Mouse (Mus musculus): ENCODE results near the gene Platr17. TPM values are rescaled to one million over a fixed set of nuclear protein-coding genes. Genes with fewer than 3 reads are reported as not detected.
A peak's percentile ranks its signal among the peaks of the same experiment; 100 is the strongest.
"Not testable (repeated sequence)": the region's sequence is repeated elsewhere in the genome, so short reads cannot be mapped to it uniquely, and the experiment has no call there.

Gene Platr17
- total RNA-seq (2021), result not detected
- long read RNA-seq, experiment 1, result 0 reads
- long read RNA-seq, experiment 2, result 0 reads

- not testable (repeated sequence) for DNase-seq
These were observed at the start of gene Platr17 for GRCm38 (mm10) chr17:33904835-33905234. Gene Platr17, plus strand, starts transcription at chr17:33905135.

- DNase-seq, result no peak
These were observed 47.1 kb upstream of the Platr17 start for GRCm38 (mm10) chr17:33857816-33858215.

GRCm38 (mm10) chr17:33865330-33866030, 39.5 kb upstream of the Platr17 start:
- peak; percentile 69 to 74 for DNase-seq

- not testable (repeated sequence) for DNase-seq
These were observed 31.4 kb upstream of the Platr17 start, which contains the start of gene Gm7029 for GRCm38 (mm10) chr17:33873537-33873936. Gene Gm7029, plus strand, starts transcription at chr17:33873837.

GRCm38 (mm10) chr17:33874411-33874810, 30.5 kb upstream of the Platr17 start:
- no peak for DNase-seq

GRCm38 (mm10) chr17:33875797-33876196, 29.1 kb upstream of the Platr17 start:
- DNase-seq, result peak in 1 of 2 experiments; percentile 46

GRCm38 (mm10) chr17:33884320-33884719, 20.6 kb upstream of the Platr17 start:
- not testable (repeated sequence) for DNase-seq

- DNase-seq, result not testable (repeated sequence)
These were observed 17.1 kb upstream of the Platr17 start for GRCm38 (mm10) chr17:33887802-33888201.

GRCm38 (mm10) chr17:33888230-33888629, 16.7 kb upstream of the Platr17 start:
- not testable (repeated sequence) for DNase-seq

- DNase-seq, result not testable (repeated sequence)
These were observed 14.9 kb upstream of the Platr17 start for GRCm38 (mm10) chr17:33889941-33890532.

GRCm38 (mm10) chr17:33890533-33891059, 14.3 kb upstream of the Platr17 start, which contains the start of gene Kifc1:
Gene Kifc1, minus strand, starts transcription at chr17:33890661.
- peak; percentile 98 to 99 for DNase-seq

- no peak for DNase-seq
These were observed 13.6 kb upstream of the Platr17 start for GRCm38 (mm10) chr17:33891357-33891756.

GRCm38 (mm10) chr17:33891892-33892291, 13.0 kb upstream of the Platr17 start:
- not testable (repeated sequence) for DNase-seq

- no peak for DNase-seq
These were observed 12.5 kb upstream of the Platr17 start for GRCm38 (mm10) chr17:33892429-33892828.

- DNase-seq, result not testable (repeated sequence)
These were observed 11.9 kb upstream of the Platr17 start for GRCm38 (mm10) chr17:33893011-33893410.

GRCm38 (mm10) chr17:33897114-33897794, 7.7 kb upstream of the Platr17 start:
- DNase-seq, result peak in 1 of 2 experiments; percentile 60

GRCm38 (mm10) chr17:33898193-33898592, 6.7 kb upstream of the Platr17 start:
- not testable (repeated sequence) for DNase-seq

GRCm38 (mm10) chr17:33899642-33900041, 5.3 kb upstream of the Platr17 start:
- DNase-seq, result no peak

GRCm38 (mm10) chr17:33900281-33900988, 4.5 kb upstream of the Platr17 start:
- DNase-seq, result no peak

- DNase-seq, result no peak
These were observed 4.0 kb upstream of the Platr17 start for GRCm38 (mm10) chr17:33900989-33901314.

- no peak for DNase-seq
These were observed 3.3 kb upstream of the Platr17 start for GRCm38 (mm10) chr17:33901653-33902052.

GRCm38 (mm10) chr17:33902079-33902478, 2.9 kb upstream of the Platr17 start:
- DNase-seq, result no peak

Measured in adrenal gland, postnatal 36 days (tissue).